Mouse (Mus musculus) left cerebral cortex, adult 18-20 months (tissue): ENCODE data around the gene Fam170b. TPM values are rescaled to one million over a fixed set of nuclear protein-coding genes. Genes with fewer than 3 reads are reported as not detected.

Experiments used
- total RNA-seq, 2 experiments: library from RNA; stranded (reverse); gene quantifications; 2 replicates each; pipeline ENCODE4 v1.2.3; 2021

Gene Fam170b
- total RNA-seq, 2 experiments from 2014 or later, result not detected

Other genes starting within 250 kb of the Fam170b start
- gene Prrxl1, start 234.6 kb upstream of the Fam170b start, total RNA-seq, result under 1 TPM; 0.21 to 0.35 TPM
- under 1 TPM; 0.16 to 0.47 TPM for gene 3425401B19Rik, start 148.7 kb upstream of the Fam170b start, total RNA-seq
- gene Tmem273, start 48.0 kb upstream of the Fam170b start, total RNA-seq, result 1 to 10 TPM in 1 of 2 experiments, under 1 TPM in 1; 0.53 to 1.5 TPM
- gene Vstm4, start 22.8 kb downstream of the Fam170b start, total RNA-seq, result 1 to 10 TPM; 3.9 to 4.5 TPM
- gene Lrrc18, start 157.4 kb downstream of the Fam170b start, total RNA-seq, result under 1 TPM; 0.63 to 0.73 TPM